Mouse (Mus musculus) liver, postnatal 0 days (tissue): ENCODE data around the gene Scyl1. TPM values are rescaled to one million over a fixed set of nuclear protein-coding genes. Genes with fewer than 3 reads are reported as not detected.

Experiments
- ATAC-seq: fragments of 200-750 bp; cut with Nextera tagmentation; 2 replicates; pipeline ENCODE4 v1.8.0; 2017; ENCODE audit warnings: mild to moderate bottlenecking, moderate library complexity
- DNase-seq: peaks from one replicate; pipeline ENCODE4 v3.0.0-alpha.2; 2016
- H3K27ac ChIP-seq: fragments of 300-500 bp; sonication (generic); 2 replicates; pipeline ENCODE4 v1.5.1; 2014; ENCODE audit warnings: antibody characterized with exemption, moderate library complexity, mild to moderate bottlenecking, low read depth
- H3K27me3 ChIP-seq: fragments of 300-500 bp; sonication (generic); 2 replicates; pipeline ENCODE4 v1.6.1; 2014; ENCODE audit warnings: low read length, control low read depth, mixed read lengths; ENCODE audit not compliant: insufficient read depth
- H3K36me3 ChIP-seq: fragments of 300-500 bp; sonication (generic); replicated peaks from 2 replicates; pipeline ENCODE4 v1.6.1; 2014; ENCODE audit warnings: mild to moderate bottlenecking, control low read depth, low read length, moderate library complexity, mixed read lengths; ENCODE audit not compliant: insufficient read depth
- H3K4me1 ChIP-seq: fragments of 300-500 bp; sonication (generic); 2 replicates; pipeline ENCODE4 v1.6.1; 2014; ENCODE audit warnings: antibody characterized with exemption, mild to moderate bottlenecking, control low read depth; ENCODE audit not compliant: insufficient read depth
- H3K4me2 ChIP-seq: fragments of 300-500 bp; sonication (generic); 2 replicates; pipeline ENCODE4 v1.6.1; 2014; ENCODE audit warnings: low read depth, mild to moderate bottlenecking, low read length, moderate library complexity, mixed read lengths
- H3K4me3 ChIP-seq: fragments of 300-500 bp; sonication (generic); 2 replicates; pipeline ENCODE4 v1.5.1; 2014; ENCODE audit warnings: low read depth, low read length
- H3K9ac ChIP-seq: fragments of 300-500 bp; sonication (generic); replicated peaks from 2 replicates; pipeline ENCODE4 v1.6.1; 2014; ENCODE audit warnings: mild to moderate bottlenecking, moderate library complexity
- H3K9me3 ChIP-seq: fragments of 300-500 bp; sonication (generic); 2 replicates; pipeline ENCODE4 v1.6.1; 2016; ENCODE audit warnings: mild to moderate bottlenecking, control low read depth, low read length, mixed read lengths
- CTCF ChIP-seq: sonication (generic); IDR thresholded peaks from 2 replicates; pipeline ENCODE4 v1.5.1; 2016; ENCODE audit warnings: antibody characterized with exemption, low read depth
- EP300 ChIP-seq: IDR thresholded peaks from 2 replicates; pipeline ENCODE4 v1.6.1; 2016; ENCODE audit warnings: antibody characterized with exemption, low read depth, mild to moderate bottlenecking
- WGBS: fragments of 180-500 bp; shearing (Covaris S2); extraction: QIAGEN DNeasy Blood & Tissue Kit; methylation state at CpG from one replicate; pipeline ENCODE4 v1.1.7; 2014; ENCODE audit not compliant: insufficient replicate concordance; 5-methylcytosine and 5-hydroxymethylcytosine counted together
- polyA plus RNA-seq: library from polyadenylated mRNA; unstranded; fragments of >200 nt; fragmentation: Nextera tagmentation; extraction: Ambion mirVana; gene quantifications from 2 replicates; pipeline ENCODE4 v1.2.1, GENCODE M21; 2015

Gene Scyl1
- polyA plus RNA-seq, 1 experiment from 2014 or later = 16.9 TPM

DNA sequence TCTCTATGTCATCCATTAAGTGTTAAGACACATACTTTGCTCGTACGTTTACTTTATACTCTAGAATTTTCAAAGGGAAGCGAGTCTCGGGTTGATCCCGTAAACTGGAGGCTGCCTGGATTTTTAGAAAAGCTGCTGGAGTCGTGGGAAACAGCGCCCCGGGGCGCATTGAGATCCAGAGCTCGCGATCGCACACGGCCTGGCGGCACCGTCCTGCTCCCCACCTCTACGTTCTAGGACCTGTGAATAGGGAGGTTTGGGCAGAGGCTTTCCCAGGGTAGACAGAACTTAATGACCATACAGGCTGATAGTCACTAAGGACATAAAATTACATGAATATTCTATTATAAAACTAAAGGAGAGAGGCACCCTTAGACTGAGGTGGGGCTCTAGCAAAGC is 32.7 kb upstream of the Scyl1 start:
- DNase-seq (no peak), ATAC-seq (peak; percentile 9; the same call in 1 of the 2 replicates)
- Histone ChIP-seq H3K36me3 (peaks cover 21% of the 10 kb centered on the region), H3K27me3 (no peaks in the 10 kb centered on the region), H3K9me3 (no peaks in the 10 kb centered on the region), H3K4me1 (peaks cover 42% of the 10 kb centered on the region), H3K4me3 (peak overlapping the region; percentile 84), H3K9ac (peak overlapping the region; percentile 95), H3K4me2 (peak overlapping the region; percentile 73), H3K27ac (peak overlapping the region; percentile 98)
- TF ChIP-seq EP300 (no peak), CTCF (no peak)
- 3% methylated on average over 16 of the region's 16 CpGs for WGBS

DNA sequence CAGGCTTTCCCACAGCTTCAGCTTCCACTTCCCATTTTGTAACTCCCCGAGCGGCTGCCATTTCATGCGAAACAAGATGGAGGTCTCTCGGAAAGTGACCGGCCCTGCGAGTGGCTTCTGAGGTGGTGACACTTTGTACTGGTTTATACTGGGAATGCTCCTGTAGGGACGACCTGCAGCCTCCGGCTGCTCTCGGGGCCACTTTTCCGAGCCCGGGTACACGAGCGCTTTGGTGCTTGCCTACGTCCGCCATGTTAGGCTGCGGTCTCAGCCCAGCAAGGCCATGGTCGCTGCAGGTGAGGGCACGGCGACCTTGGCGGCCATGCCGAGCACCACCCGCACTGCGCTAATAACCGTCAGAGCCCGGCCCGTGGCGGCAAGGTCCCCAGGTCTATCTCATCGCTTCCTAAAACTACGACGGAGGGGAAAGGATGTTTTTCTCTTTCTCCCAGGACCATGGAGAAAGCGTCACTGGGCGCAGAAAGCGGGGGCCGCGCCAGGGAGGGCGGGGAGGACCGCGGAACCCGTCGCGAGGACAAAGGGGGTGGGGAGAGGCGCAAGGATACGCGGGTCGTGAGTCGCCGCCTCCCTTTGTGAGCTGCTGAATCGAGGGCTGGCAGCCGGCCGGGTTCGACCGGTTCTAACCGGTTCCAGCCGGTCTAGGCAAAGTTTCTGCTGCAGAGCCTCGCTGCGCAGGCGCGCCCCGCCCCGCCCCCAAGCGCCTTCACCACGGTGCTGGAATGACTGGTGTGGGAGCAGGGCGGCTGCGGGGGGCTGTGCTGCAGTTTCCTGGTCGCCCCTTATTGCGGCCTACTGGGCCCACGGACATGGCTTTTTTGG is 32.0 kb upstream of the Scyl1 start:
- Histone ChIP-seq H3K9ac (peak overlapping the region; percentile 95), H3K4me2 (peak overlapping the region; percentile 73), H3K9me3 (no peaks in the 10 kb centered on the region), H3K36me3 (peaks cover 26% of the 10 kb centered on the region), H3K4me3 (peak overlapping the region; percentile 84), H3K27me3 (no peaks in the 10 kb centered on the region), H3K27ac (peak overlapping the region; percentile 98), H3K4me1 (peaks cover 37% of the 10 kb centered on the region)
- under 1% methylated on average over 67 of the region's 67 CpGs for whole genome bisulfite sequencing
- DNase-seq (peak; percentile 100), ATAC-seq (peak; percentile 89)
- TF ChIP-seq EP300 = peak; percentile 94
- TF ChIP-seq CTCF = no peak

- H3K27ac ChIP-seq = peak overlapping the region; percentile 98
- peaks cover 38% of the 10 kb centered on the region for H3K4me1 ChIP-seq
- H3K36me3 ChIP-seq = peaks cover 31% of the 10 kb centered on the region
- DNase-seq (no peak), ATAC-seq (no peak)
- H3K4me3 ChIP-seq = peak overlapping the region; percentile 84
- no peaks in the 10 kb centered on the region for H3K9me3 ChIP-seq
- 0% methylated on average over 4 of the region's 4 CpGs for WGBS
- no peak for TF ChIP-seq CTCF
- peak; percentile 63 for TF ChIP-seq EP300
- H3K4me2 ChIP-seq = peak overlapping the region; percentile 73
- H3K9ac ChIP-seq = peak overlapping the region; percentile 95
- no peaks in the 10 kb centered on the region for H3K27me3 ChIP-seq
Observed at GRCm38 (mm10) chr19:5802787-5803040, 31.5 kb upstream of the Scyl1 start.

GRCm38 (mm10) chr19:5802011-5802786 is 31.0 kb upstream of the Scyl1 start:
- ATAC-seq = peak; percentile 40

DNA sequence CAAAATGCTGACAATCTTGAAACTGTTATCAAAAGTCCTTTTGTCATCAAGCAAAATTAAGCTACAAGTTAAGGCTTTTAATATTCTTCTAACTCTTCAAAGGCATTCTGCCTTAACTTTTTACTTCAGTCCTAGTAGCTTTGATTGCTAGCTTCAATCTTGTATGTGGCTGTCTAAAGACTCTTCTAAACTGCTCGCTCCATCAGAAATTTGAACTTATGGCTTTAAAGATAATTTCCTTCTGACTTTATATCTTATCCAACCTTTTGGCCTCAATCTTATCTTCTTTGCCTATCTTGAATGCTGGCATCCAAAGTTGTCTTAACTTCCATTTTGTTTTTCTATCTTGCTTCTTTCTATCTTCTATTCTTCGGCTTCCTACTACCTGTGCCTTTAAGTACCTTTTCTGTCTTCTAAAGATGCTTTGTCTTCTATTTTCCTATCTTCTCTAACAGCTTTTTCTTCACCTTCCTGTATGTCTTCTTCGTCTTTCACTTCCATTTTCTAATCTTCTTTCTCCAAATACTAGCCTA is 30.3 kb upstream of the Scyl1 start:
- 3% methylated on average over 3 of the region's 3 CpGs for WGBS
- Histone ChIP-seq H3K9me3 (no peaks in the 10 kb centered on the region), H3K27ac (peak overlapping the region; percentile 98), H3K4me2 (peak overlapping the region; percentile 73), H3K4me1 (peaks cover 33% of the 10 kb centered on the region), H3K9ac (peak overlapping the region; percentile 95), H3K4me3 (peak overlapping the region; percentile 84), H3K36me3 (peaks cover 43% of the 10 kb centered on the region), H3K27me3 (no peaks in the 10 kb centered on the region)
- DNase-seq (no peak), ATAC-seq (no peak)
- TF ChIP-seq CTCF (no peak), EP300 (no peak)

More at GRCm38 (mm10) chr19:5802011-5802786, 31.0 kb upstream of the Scyl1 start:
- Histone ChIP-seq H3K4me2 (peak overlapping the region; percentile 73), H3K9ac (peak overlapping the region; percentile 95), H3K4me1 (peaks cover 35% of the 10 kb centered on the region), H3K27me3 (no peaks in the 10 kb centered on the region), H3K9me3 (no peaks in the 10 kb centered on the region), H3K27ac (peak overlapping the region; percentile 98), H3K36me3 (peaks cover 36% of the 10 kb centered on the region), H3K4me3 (peak overlapping the region; percentile 84)
- no peak for TF ChIP-seq CTCF
- peak; percentile 93 for TF ChIP-seq EP300
- DNase-seq = peak; percentile 96
- under 1% methylated on average over 25 of the region's 25 CpGs for WGBS
